Mouse (Mus musculus) retina, postnatal 1 day (tissue): ENCODE measurements at regions not wholly inside any gene's neighbourhood (a gene's known extent, or its start where the extent isn't known, plus 50 kb on each side); places are given as distances from the start of the nearest gene placed in this dataset.
A peak's percentile ranks its signal among the peaks of the same experiment; 100 is the strongest.
"Not testable (repeated sequence)": the region's sequence is repeated elsewhere in the genome, so short reads cannot be mapped to it uniquely, and the experiment has no call there.

Source experiments
- DNase-seq: peaks from one replicate; pipeline ENCODE4 v3.0.0-alpha.2; 2012

DNA sequence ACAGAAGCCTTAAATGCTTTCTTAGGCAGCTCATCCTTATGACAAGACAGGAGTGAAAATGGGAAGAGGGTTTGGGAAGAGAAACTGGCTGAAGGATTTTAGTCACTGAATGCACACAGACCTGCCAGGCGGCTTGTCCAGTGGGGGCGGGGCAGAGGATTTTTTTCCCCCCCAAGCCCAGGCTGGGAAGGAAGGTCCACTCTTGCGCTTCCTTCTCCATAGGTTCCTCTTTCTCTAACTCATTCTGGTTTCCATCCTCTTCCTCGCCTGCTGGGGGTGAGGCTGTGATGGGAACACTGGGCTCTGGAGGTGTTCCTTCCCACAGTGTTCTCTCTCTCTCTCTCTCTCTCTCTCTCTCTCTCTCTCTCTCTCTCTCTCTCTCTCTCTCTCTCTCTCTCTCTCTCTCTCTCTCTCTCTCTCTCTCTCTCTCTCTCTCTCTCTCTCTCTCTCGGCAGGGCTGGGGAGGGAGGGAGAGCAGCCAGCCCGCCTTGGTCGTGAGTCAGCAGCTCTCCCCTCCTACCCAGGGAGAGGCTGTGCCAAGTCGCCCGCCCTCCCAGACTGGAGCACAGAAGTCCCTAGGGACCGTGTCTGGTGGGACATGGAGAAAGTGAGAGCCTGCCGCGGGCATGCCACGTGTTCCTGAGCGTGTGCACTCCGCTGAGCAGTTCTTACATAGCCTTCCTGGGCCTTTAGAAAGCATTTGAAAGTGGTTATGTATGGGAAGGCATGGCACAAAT is 150.0 kb downstream of the Kcnrg start:
- peak; percentile 68 for DNase-seq

DNA sequence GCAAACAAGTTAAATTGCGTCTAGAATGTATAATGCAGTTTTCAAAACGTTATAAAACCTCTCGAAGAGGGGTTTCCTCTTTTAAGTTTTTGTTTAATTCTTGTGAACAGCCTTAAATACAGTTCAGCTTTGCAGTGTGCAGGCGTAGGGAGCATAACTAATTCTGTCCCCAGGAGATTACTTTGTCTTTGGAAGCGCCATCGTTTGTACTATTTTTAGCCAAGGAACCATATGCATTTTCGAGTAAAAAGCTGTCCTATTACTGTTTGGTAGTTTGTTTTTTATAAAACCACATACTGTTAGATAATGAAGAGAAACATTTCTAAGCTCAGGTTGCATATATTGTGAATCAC is 150.5 kb downstream of the Kcnrg start:
- DNase-seq, result no peak

DNA sequence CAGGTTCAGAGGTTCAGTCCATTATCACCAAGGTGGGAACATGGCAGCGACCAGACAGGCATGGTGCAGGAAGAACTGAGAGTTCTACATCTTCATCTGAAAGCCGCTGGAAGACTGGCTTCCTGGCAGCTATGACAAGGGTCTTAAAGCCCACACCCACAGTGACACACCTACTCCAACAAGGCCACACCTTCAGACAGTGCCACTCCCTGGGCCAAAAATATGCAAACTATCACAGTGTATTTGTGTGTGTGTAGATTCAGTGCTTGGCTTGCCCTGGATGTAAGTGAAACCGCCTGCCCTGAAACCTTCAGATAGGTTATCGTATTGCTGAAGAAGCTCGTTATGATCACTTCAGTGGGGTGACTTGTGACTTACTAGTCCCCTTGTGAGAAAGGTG is 151.3 kb downstream of the Kcnrg start:
- no peak for DNase-seq

DNA sequence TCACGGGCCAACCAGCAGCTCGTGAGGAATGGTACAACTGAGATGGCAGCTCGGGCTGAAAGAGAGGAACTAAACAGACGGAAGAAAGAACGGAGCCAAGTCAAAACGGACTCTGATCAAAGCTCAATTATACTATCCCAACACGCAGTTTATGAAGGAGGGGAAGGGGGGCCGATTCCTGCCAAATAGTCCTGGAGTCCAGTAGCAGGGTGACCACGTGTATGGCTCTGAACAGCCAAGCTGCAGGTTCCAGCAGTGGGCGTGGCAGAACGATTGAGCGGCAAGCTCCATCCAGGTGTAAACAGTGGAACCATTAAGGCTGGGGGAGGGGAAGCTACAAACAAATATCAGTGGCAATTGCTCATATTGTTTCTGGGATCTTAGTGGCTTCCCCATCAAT is 152.9 kb downstream of the Kcnrg start:
- not testable (repeated sequence) for DNase-seq

DNA sequence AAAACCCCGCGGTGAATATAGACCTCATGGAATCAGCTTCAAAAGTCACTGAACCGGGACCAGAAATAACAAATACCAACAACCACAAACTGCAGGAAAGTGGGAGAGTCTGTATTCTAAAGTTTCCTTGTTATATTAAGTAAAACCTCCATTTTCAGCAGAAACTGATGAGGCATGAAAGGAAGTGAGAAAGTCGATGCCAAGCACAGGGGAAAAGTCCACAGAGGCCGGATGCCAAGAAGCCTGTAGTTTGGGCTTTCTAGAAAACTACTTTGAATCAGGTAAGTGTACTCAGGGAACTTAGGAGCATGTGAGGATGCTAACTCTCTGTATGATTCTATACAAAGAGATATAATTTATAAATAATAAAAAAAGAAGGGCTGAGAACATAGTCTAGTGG is 154.8 kb downstream of the Kcnrg start:
- no peak for DNase-seq

DNA sequence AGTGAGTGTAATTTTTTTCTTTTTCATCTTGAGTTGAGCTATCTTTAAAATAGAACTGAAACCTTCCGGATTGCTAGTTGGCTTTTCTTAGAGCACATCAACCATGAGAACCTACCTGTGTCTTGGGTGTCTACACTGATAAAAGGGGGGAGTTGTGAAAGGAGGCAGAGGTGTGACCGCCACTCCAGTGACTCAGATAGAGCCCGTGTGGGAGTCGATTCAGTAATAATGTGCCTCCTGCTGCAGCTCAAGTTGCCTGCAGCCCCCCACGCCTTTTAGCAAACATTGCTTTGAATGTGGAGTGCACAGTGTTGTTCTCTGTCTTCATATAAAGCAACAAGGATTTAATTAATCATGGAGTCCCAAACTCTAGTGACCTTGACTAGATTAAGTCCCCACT is 162.6 kb downstream of the Kcnrg start:
- no peak for DNase-seq

DNA sequence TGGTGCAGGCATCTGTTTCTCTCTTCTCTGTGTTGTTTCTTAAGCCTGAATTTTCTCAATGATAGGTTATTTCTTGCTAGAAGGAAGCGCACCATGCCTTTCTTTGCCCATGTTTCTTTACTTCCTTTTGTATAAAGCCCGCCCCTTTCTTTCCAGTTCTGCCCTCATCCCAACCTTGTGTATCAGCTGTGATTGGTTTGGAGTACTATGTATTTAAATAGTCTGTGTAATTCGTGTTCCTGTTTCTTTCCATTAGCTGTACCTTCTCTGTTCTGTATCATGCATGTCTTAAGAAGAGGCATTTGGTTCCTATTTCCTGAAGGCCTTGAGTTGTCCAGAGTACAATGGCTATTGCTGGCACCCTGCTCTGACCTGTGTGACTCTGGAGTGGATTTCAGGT is 166.9 kb downstream of the Kcnrg start:
- DNase-seq, result no peak

DNA sequence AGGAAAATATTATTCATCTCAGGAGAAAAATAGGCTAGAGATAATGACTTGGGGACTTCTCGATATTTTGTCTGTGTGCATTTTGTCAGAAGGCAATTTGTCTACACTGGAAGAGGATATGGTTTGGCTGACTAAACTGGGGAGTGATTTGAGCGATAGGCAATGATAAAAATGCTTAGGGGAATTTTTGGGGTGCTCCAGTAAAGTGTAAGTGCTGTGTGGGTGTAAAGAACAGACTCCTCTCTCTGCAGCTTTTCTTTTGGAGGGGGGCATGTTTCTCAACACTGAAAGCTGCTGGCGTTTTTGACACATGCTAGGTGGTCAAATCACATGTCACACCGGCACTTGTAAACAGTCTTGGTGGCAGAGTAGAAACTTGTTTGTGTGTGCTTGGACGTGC is 171.4 kb downstream of the Kcnrg start:
- no peak for DNase-seq

DNA sequence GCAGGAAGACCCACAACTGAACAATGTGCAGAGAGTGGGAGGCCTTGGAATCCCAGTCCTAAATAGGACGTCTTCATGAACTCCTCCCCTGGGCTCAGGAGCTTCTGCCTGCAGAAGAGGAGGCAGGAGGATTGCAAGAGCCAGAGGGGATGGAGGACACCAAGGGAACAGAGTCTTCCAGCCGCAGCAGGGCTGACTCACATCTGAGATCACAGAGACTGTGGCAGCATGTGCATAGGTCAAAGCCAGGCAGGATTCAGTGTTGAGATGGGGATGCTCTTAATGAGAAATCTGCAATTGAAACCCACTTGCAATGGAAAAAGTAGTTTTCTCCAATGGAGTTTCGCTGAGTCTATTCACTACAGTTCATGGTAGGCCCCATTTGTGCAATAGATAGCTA is 175.9 kb downstream of the Kcnrg start:
- DNase-seq, result no peak

DNA sequence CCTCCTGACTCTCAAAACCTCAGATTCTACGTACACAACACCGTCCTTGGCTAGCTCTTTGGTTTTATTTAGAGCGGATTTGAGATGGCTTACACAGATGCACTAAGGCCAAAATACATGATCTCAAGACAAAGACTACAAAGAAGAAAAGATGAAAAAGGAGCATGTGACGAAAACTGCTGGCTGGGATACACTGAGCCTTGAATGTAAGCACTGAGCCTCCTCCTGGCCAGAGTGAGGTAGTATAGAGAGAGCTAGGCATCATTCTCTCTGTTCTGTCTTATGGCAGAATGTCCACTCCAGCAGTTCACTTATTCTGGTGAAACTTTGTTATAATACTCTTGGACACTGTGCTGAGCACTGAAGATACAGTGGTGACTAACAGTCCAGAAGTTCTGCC is 177.4 kb downstream of the Kcnrg start:
- DNase-seq, result no peak

DNA sequence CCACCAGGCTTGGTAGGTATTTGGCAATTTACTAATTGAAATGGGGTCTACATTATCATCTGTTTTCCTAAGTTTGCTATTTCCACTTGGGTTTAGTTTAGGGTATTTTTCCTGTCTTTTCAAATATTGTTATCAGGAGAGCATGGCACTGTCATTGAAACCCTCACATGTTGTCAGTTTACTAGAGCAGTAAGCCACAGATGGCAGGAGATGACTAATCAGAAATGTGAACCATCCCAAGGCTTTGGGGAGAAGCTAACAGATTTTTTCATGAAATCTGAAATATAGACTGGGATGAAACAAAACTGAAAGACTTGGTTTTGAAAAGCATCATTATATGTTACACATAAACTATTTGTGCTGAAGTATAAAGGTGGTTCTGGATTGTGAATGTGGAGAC is 178.8 kb downstream of the Kcnrg start:
- no peak for DNase-seq

DNA sequence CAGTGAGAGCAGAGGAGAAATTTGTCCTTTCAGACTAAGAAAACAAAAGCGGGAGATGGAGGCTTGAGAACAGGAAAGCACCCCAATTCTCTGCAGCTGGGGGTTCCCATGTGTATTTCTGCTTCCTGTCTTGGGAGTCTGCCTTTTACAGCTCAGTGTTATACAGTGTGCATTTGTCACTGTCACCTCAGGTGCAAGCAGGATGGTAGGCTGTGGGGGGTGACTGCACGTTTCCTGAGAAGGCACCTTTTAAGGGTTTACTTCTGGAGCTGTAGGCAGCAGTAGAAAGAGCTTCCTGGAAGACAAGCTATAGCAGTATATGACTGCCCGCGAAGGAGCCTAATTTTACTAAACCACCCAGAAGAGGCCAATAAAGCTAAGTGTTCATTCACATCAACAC is 180.5 kb downstream of the Kcnrg start:
- no peak for DNase-seq

DNA sequence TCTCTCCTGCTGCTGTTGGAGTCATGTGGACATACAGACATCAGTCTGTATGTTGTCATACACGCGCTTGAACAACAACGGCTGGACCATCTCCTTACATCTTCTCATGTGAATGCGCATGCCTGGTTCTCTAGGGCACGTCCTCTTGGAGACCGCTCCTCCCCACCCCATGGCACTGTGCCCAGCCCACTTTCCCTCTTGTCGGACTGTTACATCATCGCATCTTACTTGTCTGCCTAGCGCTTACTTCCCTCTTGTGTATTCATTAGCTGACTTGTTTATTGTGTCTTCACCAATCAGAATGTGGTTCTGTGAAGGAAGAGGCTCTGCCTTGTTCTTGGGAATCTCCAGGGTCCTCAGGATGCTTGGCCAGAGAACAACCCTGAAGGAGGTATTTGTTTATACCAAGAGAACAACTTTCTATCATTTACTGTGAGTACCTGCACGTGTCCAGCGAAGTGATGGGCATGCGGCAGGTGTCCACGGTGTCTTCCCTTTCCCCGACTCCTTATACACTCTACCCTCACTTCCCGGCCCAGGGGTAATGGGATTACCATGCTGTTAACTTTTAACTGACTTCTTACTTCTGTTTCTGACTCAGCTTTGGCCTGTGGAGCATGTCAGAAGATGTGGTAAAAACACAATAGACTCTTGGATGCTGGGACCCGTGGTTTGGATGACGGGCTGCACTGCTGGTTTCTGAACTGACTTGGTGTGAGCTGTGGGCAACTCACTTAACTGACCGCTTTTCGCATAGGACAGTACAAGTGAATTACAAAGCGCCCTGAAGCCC is 181.9 kb downstream of the Kcnrg start:
- DNase-seq, result no peak

DNA sequence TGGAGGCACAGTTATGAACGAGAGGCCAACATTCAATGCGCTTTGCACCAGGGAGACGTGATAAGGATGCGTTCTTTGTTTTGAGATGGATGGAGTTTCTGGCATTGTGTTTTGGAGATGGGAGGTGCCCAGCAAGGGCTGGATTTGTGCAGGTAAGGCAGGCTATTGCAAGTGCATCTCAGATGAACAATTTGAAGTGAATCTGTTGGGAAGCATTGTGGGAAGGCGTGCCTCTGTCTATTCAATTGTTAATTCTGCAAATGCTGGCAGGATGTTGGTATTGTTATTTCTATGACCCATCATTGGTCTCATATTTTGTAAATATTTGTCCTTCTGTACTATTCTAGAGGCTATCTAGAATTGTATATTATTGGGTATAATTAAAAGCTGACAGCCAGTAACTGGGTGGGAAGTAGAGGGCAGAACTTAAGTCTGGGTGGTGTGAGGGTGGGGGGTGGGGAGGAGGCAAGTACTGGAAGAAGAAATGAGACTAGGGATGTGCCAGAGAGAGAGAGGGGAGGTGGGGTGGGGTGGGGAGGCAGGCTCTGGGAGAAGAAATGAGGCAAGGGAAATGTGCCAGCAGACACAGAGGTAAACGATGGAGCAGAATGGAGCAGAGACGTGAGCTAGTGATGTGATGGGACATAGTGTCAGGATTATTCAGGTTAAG is 188.9 kb downstream of the Kcnrg start:
- no peak for DNase-seq

DNA sequence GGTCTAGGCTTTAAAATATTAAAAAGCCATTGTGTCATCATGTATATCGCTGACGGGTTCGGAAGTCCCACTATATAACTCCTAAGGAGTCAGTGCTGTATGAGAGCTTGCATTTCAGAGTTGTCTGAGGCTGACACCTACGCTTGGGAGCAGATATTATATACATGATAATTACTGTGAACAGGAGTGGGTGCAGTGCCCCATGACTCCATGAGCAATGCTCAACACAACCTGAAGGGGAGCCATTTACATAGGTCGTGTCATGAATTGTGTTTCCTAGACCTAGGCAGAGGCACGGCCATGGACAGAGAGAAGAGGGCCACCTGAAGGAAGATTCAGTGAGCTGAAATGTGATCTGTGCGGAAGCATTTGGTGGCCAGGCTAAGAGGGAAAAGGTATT is 189.4 kb downstream of the Kcnrg start:
- DNase-seq, result no peak

DNA sequence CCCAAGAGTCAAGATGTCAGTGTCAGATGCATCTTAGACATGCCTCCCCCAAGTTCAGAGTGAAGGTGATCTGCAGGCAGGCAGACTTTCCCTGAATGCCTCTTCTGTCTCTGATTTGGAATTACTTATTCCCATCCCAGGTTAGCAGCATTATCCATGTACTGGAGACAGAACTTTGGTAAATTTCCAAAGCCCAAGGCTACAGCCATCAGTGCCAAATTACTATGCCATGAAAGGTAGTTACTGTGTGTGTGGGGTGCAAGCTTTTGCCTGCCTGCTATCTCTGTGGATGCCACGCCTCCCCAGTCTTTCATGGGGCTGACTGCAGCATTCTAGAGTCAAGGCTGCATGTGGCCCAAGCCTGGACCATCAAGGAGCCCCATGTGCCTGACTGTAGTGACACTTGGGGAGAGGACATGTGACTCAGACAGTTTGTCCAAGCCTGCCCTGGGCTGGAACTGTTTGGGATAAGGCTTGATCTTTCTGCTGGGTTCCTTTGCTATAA is 196.2 kb downstream of the Kcnrg start:
- DNase-seq, result no peak

DNA sequence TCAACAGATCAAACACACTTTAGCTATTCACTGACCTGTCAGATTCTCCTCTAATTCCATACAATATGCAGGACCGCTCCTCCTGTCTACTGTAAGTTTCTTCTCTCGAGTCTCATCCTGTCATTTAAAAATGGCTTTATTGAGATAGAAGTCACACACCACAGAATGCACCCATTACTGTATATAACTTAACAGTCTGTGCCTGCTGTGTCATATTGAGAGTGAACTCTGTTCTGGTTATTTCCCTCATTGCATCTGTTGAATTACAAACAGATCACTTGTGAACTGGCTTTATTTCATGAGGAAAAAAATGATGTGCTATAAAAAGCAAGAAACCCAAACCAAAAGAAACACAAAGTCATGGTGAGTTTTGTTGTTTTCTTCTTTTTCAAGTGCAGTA is 198.2 kb downstream of the Kcnrg start:
- DNase-seq, result no peak

DNA sequence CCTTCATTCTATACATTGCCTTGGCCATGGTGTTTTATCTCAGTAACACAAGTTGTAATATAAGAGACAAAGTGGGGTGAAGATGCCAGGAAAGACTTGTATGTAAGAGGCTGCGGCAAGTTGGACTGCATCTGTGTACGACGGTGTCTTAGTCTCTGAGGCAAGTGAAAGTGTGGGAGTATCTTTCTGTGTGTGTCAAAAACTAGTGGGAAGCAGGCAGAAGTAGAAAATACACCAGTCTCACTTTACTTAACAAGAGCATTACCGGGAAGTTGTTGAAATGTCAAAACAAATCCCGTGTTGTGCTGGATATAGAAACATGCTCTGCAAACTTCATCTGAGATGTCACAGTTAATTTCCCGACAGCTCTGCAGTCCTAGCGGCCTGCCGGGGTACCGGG is 200.9 kb downstream of the Kcnrg start:
- no peak for DNase-seq

DNA sequence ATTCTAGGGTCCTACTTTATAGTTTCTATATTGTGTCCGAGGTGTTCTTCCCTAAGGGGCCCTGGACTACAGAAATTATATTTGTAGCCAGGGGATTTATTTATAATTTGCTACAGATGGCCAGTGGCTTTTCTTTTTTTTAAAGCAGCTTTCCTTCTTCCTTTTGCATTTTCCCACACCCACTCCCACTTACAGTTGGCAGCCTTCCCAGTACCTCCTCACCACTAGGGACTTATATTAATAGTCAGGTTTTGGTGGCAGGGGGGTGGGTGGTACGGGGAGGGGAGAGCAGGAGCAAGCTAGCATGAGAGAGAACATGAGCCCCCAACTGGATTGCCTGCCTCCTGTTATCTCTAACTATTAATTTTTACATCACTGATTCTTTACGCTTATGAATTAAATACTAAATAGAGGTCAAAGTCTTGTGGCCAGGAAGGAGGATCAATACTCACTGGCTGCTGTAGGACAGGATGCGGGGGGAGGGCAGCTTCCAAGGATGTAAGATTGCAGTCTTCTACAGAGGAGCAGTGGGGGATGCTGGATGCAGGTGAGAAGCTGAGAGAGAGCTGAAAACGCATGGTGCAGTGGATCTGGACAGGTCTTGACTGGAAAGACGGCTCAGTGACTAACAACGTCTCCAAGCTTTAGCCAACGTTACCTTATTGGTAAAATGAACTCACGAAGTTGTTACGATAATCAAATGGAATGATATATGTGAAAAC is 202.6 kb downstream of the Kcnrg start:
- no peak for DNase-seq

DNA sequence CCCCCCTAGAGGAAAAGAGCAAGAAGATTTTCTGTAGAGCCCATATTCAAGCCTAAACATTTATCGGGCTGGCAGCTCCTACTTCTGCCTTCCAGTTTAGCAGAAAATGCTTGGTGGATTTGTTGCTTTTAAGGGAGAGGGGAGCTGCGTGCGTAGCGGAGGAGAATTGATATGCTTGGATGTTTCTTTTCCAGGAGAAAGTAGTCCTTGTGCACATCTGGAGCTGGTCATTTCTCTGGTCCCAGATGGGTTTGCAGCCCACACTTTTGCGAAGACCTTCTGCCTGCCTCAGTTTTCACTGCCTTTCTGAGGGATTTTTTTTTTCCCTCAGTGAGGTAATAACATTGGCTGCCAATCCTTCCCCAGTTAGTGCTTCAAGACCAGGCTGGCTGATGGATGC is 203.6 kb downstream of the Kcnrg start:
- peak; percentile 7 for DNase-seq

DNA sequence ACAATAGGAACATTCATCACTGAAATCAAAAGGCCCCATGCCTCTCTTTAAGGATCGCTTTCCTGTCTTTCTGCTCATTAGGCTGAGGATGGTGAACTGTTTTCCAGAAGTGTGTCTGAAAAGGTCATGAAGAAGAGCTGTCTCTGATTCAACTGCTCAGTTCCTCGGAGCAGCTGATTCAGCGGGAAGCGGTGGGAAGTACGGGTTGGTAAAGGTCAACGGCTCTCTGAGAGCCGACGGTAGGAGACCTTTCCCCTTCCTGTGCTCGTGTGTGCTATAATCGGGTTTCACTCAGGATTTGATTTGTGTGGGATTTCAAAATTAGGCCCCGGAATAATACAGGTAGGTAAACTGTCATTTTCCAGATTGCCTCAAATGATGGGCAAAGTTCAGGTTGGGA is 210.5 kb downstream of the Kcnrg start:
- DNase-seq, result peak; percentile 18

DNA sequence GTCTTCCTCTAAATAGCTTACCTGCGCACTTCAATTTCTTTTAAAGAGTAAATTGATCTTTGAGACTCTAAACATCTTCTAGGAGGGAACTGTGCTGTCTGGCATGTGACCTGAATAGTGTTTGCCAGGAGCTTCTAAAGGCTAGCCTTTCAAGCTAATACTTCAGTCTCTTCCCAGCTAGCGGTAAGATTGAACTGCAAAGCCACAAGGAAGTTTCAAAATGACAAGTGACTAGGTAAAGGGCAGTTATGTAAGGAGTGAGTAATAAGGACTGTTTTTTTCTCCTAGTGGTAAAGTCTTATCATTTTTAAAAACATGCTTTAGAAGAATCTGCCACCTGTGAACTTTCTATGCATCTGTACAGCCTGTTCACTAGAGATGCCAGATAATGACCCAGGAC is 211.1 kb downstream of the Kcnrg start:
- no peak for DNase-seq

DNA sequence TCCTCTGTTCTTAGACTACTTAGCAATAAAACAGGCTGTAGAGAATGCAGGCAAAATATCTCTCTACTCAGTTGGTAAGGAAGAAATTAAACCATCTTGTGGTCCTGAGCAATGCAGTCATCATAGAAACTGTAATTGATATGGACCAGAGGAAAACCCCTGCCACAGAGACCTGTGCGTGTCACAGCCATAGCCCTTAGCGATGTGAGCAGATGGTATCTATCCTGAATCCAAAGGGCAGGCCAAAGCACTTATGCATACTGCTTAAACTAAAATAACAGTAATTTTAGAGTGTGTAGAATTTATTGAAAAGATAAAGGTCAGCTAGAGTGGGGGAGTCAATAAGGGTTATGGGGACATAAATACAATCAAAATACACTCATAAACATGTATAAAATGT is 212.0 kb downstream of the Kcnrg start:
- DNase-seq, result no peak
